Mouse (Mus musculus) skeletal muscle tissue, adult 2 months (tissue): ENCODE results near the gene Tspan32.

Source experiments
- DNase-seq: peaks from one replicate; pipeline ENCODE4 v3.0.0-alpha.2; 2012; ENCODE audit warnings: low read depth, low spot score

Gene Tspan32

GRCm38 (mm10) chr7:143053961-143054611 lies 49.2 kb downstream of the Tspan32 start:
- no peak for DNase-seq

- no peak for DNase-seq
Observed at GRCm38 (mm10) chr7:143054612-143054965, 49.7 kb downstream of the Tspan32 start.

GRCm38 (mm10) chr7:143055001-143055400 lies 50.2 kb downstream of the Tspan32 start:
- no peak for DNase-seq

GRCm38 (mm10) chr7:143055499-143056186 lies 50.8 kb downstream of the Tspan32 start:
- no peak for DNase-seq

GRCm38 (mm10) chr7:143057023-143057422 lies 52.2 kb downstream of the Tspan32 start:
- DNase-seq, result no peak

- DNase-seq, result no peak
Observed at GRCm38 (mm10) chr7:143057667-143058220, 52.9 kb downstream of the Tspan32 start.

GRCm38 (mm10) chr7:143058221-143058697 lies 53.4 kb downstream of the Tspan32 start:
- DNase-seq, result no peak

- DNase-seq, result no peak
Observed at GRCm38 (mm10) chr7:143059202-143059870, 54.5 kb downstream of the Tspan32 start.

GRCm38 (mm10) chr7:143062704-143063103 lies 57.9 kb downstream of the Tspan32 start:
- DNase-seq, result no peak

- no peak for DNase-seq
Observed at GRCm38 (mm10) chr7:143064226-143064625, 59.4 kb downstream of the Tspan32 start.

GRCm38 (mm10) chr7:143065692-143066091 lies 60.8 kb downstream of the Tspan32 start:
- no peak for DNase-seq

GRCm38 (mm10) chr7:143067469-143067868 lies 62.6 kb downstream of the Tspan32 start:
- no peak for DNase-seq

GRCm38 (mm10) chr7:143067897-143068296 lies 63.1 kb downstream of the Tspan32 start:
- no peak for DNase-seq

- DNase-seq, result no peak
Observed at GRCm38 (mm10) chr7:143068316-143068881, 63.6 kb downstream of the Tspan32 start.

- peak; percentile 99 for DNase-seq
Observed at GRCm38 (mm10) chr7:143068882-143069591, 64.2 kb downstream of the Tspan32 start, which contains the start of gene Tssc4. Tssc4 (plus strand) TSS chr7:143069249.
